Mouse (Mus musculus) C2C12 (cell line): Measurements from ENCODE around the gene Ubiad1. TPM values are rescaled to one million over a fixed set of nuclear protein-coding genes. Genes with fewer than 3 reads are reported as not detected.
A peak's percentile ranks its signal among the peaks of the same experiment; 100 is the strongest.

ENCODE experiments used
- H3K27me3 ChIP-seq: one replicate; pipeline ENCODE4 v1.6.1; 2011; ENCODE audit not compliant: control insufficient read depth, insufficient read depth, insufficient read length
- H3K36me3 ChIP-seq: one replicate; pipeline ENCODE4 v1.6.1; 2011; ENCODE audit not compliant: control insufficient read depth, insufficient read depth
- H3K4me3 ChIP-seq: one replicate; pipeline ENCODE4 v1.5.1; 2011; ENCODE audit warnings: mild to moderate bottlenecking, control low read depth; ENCODE audit not compliant: poor library complexity, insufficient read depth, severe bottlenecking
- H3K79me2 ChIP-seq: one replicate; pipeline ENCODE4 v1.6.1; 2011; ENCODE audit not compliant: control insufficient read depth, insufficient read depth
- H3K79me3 ChIP-seq: one replicate; pipeline ENCODE4 v1.6.1; 2011; ENCODE audit warnings: low read depth, control low read depth
- H3ac ChIP-seq: one replicate; pipeline ENCODE3; 2011; ENCODE audit warnings: low read depth; ENCODE audit not compliant: control insufficient read depth, insufficient read length
- CEBPB ChIP-seq: IDR thresholded peaks from one replicate; pipeline ENCODE4 v1.6.1; 2011; ENCODE audit warnings: low read depth, mild to moderate bottlenecking, control low read depth, moderate library complexity
- CTCF ChIP-seq: IDR thresholded peaks from one replicate; pipeline ENCODE4 v1.5.1; 2011; ENCODE audit not compliant: control insufficient read depth, insufficient read depth, insufficient read length
- FOSL1 ChIP-seq: IDR thresholded peaks from one replicate; pipeline ENCODE4 v1.8.0; 2011; ENCODE audit warnings: mild to moderate bottlenecking, low read length; ENCODE audit not compliant: poor library complexity, insufficient read depth, severe bottlenecking
- MAX ChIP-seq: IDR thresholded peaks from one replicate; pipeline ENCODE4 v1.6.1; 2011; ENCODE audit warnings: mild to moderate bottlenecking, control low read depth
- MYOD1 ChIP-seq: IDR thresholded peaks from one replicate; pipeline ENCODE4 v1.6.1; 2011; ENCODE audit warnings: low read depth; ENCODE audit not compliant: control insufficient read depth, insufficient read length
- MYOG ChIP-seq: IDR thresholded peaks from one replicate; pipeline ENCODE4 v1.6.1; 2011; ENCODE audit not compliant: control insufficient read depth, insufficient read length; ENCODE audit errors: extremely low read depth
- USF1 ChIP-seq: IDR thresholded peaks from one replicate; pipeline ENCODE4 v1.6.1; 2011; ENCODE audit warnings: low read depth, mild to moderate bottlenecking, control low read depth, moderate library complexity
- polyA plus RNA-seq: library from polyadenylated mRNA; unstranded; fragments of >200 nt; fragmentation: generic; extraction: Trizol; gene quantifications from one replicate; pipeline ENCODE4 v1.2.1, GENCODE M21; 2012; ENCODE audit warnings: missing spikeins

The Ubiad1 gene
- polyA plus RNA-seq, 1 experiment, result 19.7 TPM

DNA sequence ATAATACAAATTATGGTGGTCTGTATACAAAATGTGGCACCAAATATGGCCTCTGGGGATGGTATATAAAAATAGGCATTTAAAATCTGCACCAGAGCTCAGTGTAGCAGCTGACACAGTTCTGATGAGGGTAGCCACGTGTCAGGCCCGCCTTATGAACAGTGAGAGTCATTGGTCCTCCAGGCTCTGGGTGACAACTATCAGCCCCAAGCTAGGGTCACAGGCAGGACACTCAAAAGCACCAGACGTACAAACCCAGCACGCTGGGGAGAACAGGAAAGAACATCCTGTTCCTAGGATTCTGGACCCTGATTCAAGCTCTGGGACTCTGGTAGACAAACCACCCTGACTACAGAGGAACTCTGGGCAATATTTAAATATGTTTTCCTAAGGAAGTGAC, 10.0 kb downstream of the Ubiad1 start:
- Histone ChIP-seq H3K79me3 (no peaks in the 10 kb centered on the region), H3K79me2 (no peaks in the 10 kb centered on the region), H3K36me3 (peaks cover 4% of the 10 kb centered on the region), H3ac (no peak overlapping the region), H3K27me3 (no peaks in the 10 kb centered on the region), H3K4me3 (no peak overlapping the region)
- TF ChIP-seq FOSL1 (no peak), MYOD1 (no peak), MAX (no peak), USF1 (no peak), CTCF (no peak), CEBPB (no peak), MYOG (no peak)

GRCm38 (mm10) chr4:148433813-148434212, 10.8 kb downstream of the Ubiad1 start:
- H3K79me2 ChIP-seq, result no peaks in the 10 kb centered on the region
- no peaks in the 10 kb centered on the region for H3K79me3 ChIP-seq
- peaks cover 4% of the 10 kb centered on the region for H3K36me3 ChIP-seq
- no peak for TF ChIP-seq CTCF
- TF ChIP-seq USF1, result no peak
- TF ChIP-seq FOSL1, result no peak
- TF ChIP-seq MYOG, result no peak
- TF ChIP-seq MYOD1, result no peak
- no peak for TF ChIP-seq CEBPB
- TF ChIP-seq MAX, result no peak
- no peak overlapping the region for H3K4me3 ChIP-seq
- no peak overlapping the region for H3ac ChIP-seq
- H3K27me3 ChIP-seq, result no peaks in the 10 kb centered on the region

DNA sequence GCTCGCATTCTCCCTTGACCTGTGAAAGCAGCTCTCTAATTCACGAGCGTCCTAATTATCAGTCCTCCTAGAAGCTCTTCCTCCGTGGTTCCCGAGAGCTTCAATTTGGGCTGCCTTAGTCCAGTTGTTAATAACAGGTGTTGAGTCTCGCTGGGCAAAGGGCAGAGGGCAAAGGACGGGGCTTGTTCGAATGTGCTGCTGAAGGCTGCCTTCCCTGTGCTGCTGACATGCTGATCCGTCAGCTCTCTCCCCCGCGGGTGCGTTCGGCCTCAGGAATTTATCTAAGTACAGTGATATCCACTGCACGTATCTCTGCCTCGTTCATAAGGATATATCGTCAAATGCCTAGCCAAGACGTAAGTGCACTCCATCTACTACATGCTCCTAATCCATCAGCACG, 11.2 kb downstream of the Ubiad1 start:
- TF ChIP-seq MYOG (no peak), MAX (no peak), USF1 (no peak)
- H3K79me2 ChIP-seq, result no peaks in the 10 kb centered on the region
- no peaks in the 10 kb centered on the region for H3K27me3 ChIP-seq

DNA sequence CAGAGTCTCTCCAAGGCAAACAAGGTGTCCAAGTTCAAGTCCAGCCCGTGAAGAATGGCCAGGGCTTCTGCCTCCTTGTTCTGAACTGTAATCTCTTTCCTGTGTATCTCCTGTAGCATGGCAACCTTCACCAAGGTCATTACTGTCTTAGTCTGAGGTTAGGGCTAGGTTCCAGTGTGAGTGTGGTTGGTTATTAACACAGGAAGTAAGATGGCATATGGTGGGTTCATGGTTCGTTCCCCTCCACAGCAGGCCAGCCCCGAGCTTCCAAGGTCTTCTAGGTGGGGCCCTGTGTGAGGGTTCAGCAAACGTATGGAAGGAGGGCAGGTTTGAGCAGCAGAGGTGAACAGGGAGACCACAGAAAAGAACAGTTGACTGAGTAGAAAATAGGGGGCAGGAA, 12.1 kb downstream of the Ubiad1 start:
- Histone ChIP-seq H3K79me2 (no peaks in the 10 kb centered on the region), H3K36me3 (peaks cover 4% of the 10 kb centered on the region), H3ac (no peak overlapping the region), H3K79me3 (no peaks in the 10 kb centered on the region), H3K4me3 (no peak overlapping the region), H3K27me3 (no peaks in the 10 kb centered on the region)
- no peak for TF ChIP-seq CEBPB
- no peak for TF ChIP-seq MYOG
- no peak for TF ChIP-seq CTCF
- no peak for TF ChIP-seq USF1
- TF ChIP-seq MYOD1, result no peak
- TF ChIP-seq MAX, result no peak

More for the DNA sequence above, 11.2 kb downstream of the Ubiad1 start:
- Histone ChIP-seq H3K36me3 (peaks cover 4% of the 10 kb centered on the region), H3K79me3 (no peaks in the 10 kb centered on the region), H3ac (no peak overlapping the region), H3K4me3 (no peak overlapping the region)

DNA sequence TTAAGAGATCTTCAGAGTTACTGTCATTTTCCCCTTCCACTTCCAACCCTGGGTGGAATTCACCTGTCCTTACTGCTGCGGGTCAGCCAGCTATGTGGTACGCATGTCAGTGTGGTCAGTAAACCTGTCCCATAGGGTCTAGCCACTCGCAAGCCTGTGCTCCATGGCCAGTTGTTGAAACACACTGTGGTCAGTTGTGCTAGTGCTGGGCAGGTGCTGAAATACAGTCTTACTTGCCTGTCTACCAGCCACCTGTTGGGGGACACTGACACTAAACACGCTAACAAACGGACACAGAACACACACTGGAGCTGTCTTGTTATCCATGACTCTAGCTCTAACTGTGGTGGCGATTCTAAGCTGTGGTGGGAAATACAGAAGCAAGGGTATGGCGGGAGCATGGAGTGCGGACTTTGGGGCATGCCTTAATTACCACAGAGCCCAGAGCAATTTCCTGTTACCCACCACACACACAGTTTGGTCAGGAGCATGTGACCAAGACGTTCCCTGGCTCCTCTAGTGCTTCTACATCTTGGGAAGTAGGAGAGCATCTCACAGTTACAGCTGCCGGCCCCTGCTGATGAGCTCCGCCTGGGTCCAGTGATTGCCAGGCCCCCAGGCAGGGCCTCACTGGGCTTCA, 13.6 kb downstream of the Ubiad1 start:
- no peaks in the 10 kb centered on the region for H3K79me2 ChIP-seq
- H3K27me3 ChIP-seq, result no peaks in the 10 kb centered on the region
- H3K79me3 ChIP-seq, result no peaks in the 10 kb centered on the region
- peaks cover 4% of the 10 kb centered on the region for H3K36me3 ChIP-seq
- H3ac ChIP-seq, result no peak overlapping the region
- TF ChIP-seq CTCF (no peak), FOSL1 (no peak), USF1 (no peak), MAX (no peak), CEBPB (no peak), MYOD1 (no peak), MYOG (no peak)
- H3K4me3 ChIP-seq, result no peak overlapping the region

DNA sequence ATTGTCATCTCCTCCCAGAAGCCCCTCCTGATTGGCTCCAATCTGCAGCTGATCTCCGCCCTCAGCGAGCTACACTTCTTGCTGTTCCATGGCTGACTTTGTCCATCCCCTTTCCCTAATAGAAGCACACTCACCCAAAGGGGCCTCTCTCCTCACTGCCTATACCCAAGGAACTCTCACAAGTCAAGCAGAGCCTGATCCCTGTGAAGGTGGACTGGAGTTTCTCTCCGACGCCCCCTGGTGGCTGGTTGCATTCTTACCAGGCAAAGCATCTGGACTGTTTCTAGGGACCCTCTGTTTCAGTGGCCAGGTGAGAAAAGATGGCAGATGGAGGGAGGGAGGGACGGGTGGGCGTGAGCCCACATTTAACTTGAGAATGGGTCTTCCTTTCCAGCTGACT, 14.9 kb downstream of the Ubiad1 start:
- no peaks in the 10 kb centered on the region for H3K79me3 ChIP-seq
- H3K4me3 ChIP-seq, result no peak overlapping the region
- no peaks in the 10 kb centered on the region for H3K79me2 ChIP-seq
- no peaks in the 10 kb centered on the region for H3K27me3 ChIP-seq
- H3ac ChIP-seq, result no peak overlapping the region
- TF ChIP-seq MAX, result no peak
- peak; percentile 38 for TF ChIP-seq CTCF
- TF ChIP-seq FOSL1, result no peak
- TF ChIP-seq CEBPB, result no peak
- TF ChIP-seq MYOD1, result no peak
- no peak for TF ChIP-seq USF1
- TF ChIP-seq MYOG, result no peak
- H3K36me3 ChIP-seq, result peaks cover 4% of the 10 kb centered on the region
